Mouse (Mus musculus) thymus, adult 2 months (tissue): ENCODE results near the gene Ankrd6. TPM values are rescaled to one million over a fixed set of nuclear protein-coding genes. Genes with fewer than 3 reads are reported as not detected.

ENCODE experiments used
- DNase-seq: peaks from one replicate; pipeline ENCODE4 v3.0.0; 2021
- H3K27ac ChIP-seq: fragments of 200-500 bp; 2 replicates; pipeline ENCODE4 v1.5.1; 2012; ENCODE audit warnings: low read length, control low read depth; ENCODE audit not compliant: control insufficient read depth, insufficient read depth
- H3K27me3 ChIP-seq: fragments of 200-500 bp; 2 replicates; pipeline ENCODE4 v1.6.1; 2012; ENCODE audit warnings: mild to moderate bottlenecking, low read length, moderate library complexity, mixed read lengths; ENCODE audit not compliant: control insufficient read depth, insufficient read depth
- H3K36me3 ChIP-seq: fragments of 200-500 bp; 2 replicates; pipeline ENCODE4 v1.6.1; 2012; ENCODE audit warnings: mild to moderate bottlenecking, low read length, moderate library complexity; ENCODE audit not compliant: control insufficient read depth, insufficient read depth
- H3K4me1 ChIP-seq: fragments of 200-500 bp; replicated peaks from 2 replicates; pipeline ENCODE4 v1.6.1; 2012; ENCODE audit warnings: low read length; ENCODE audit not compliant: control insufficient read depth, insufficient read depth
- H3K4me3 ChIP-seq: fragments of 200-500 bp; 2 replicates; pipeline ENCODE4 v1.5.1; 2012; ENCODE audit warnings: mild to moderate bottlenecking, low read length, control low read depth, moderate library complexity; ENCODE audit not compliant: control insufficient read depth, insufficient read depth
- CTCF ChIP-seq: fragments of 200-500 bp; IDR thresholded peaks from 2 replicates; pipeline ENCODE4 v1.5.1; 2012; ENCODE audit warnings: mild to moderate bottlenecking, control low read depth, low read length, moderate library complexity, borderline replicate concordance; ENCODE audit not compliant: control insufficient read depth, poor library complexity, insufficient read depth; ENCODE audit errors: extremely low read depth
- POLR2A ChIP-seq: fragments of 200-500 bp; IDR thresholded peaks from 2 replicates; pipeline ENCODE4 v1.6.1; 2012; ENCODE audit warnings: mild to moderate bottlenecking, low read length, control low read depth, moderate library complexity; ENCODE audit not compliant: control insufficient read depth, poor library complexity, insufficient read depth; ENCODE audit errors: extremely low read depth
- WGBS: fragments of 180-500 bp; shearing (Covaris S2); methylation state at CpG from one replicate; pipeline ENCODE4 v1.1.7; 2018; 5-methylcytosine and 5-hydroxymethylcytosine counted together
- polyA plus RNA-seq: library from polyadenylated mRNA; depleted of rRNA; stranded (reverse); fragments of >200 nt; gene quantifications from 2 replicates; pipeline ENCODE4 v1.2.3, GENCODE M21; 2012

The Ankrd6 gene
- polyA plus RNA-seq, 1 experiment = 12.6 TPM

- DNase-seq = no peak
- Histone ChIP-seq H3K4me1 (peaks cover 4% of the 10 kb centered on the region), H3K36me3 (no peaks in the 10 kb centered on the region), H3K27me3 (no peaks in the 10 kb centered on the region), H3K27ac (no peak overlapping the region), H3K4me3 (no peak overlapping the region)
- 72% methylated on average over 4 of the region's 4 CpGs for WGBS
- TF ChIP-seq POLR2A (no peak), CTCF (no peak)
Measured at GRCm38 (mm10) chr4:32899051-32899450, 51.6 kb downstream of the Ankrd6 start.

GRCm38 (mm10) chr4:32891341-32891740 is 59.3 kb downstream of the Ankrd6 start:
- no peak for DNase-seq
- Histone ChIP-seq H3K36me3 (no peaks in the 10 kb centered on the region), H3K4me3 (no peak overlapping the region), H3K27ac (no peak overlapping the region), H3K4me1 (peaks cover 13% of the 10 kb centered on the region), H3K27me3 (no peaks in the 10 kb centered on the region)
- WGBS = 97% methylated on average over 10 of the region's 10 CpGs
- TF ChIP-seq CTCF = no peak
- no peak for TF ChIP-seq POLR2A

GRCm38 (mm10) chr4:32890735-32891098 is 59.9 kb downstream of the Ankrd6 start:
- Histone ChIP-seq H3K27ac (no peak overlapping the region), H3K27me3 (no peaks in the 10 kb centered on the region)
- 94% methylated on average over 5 of the region's 5 CpGs for WGBS

GRCm38 (mm10) chr4:32889996-32890734 is 60.5 kb downstream of the Ankrd6 start:
- TF ChIP-seq CTCF (no peak), POLR2A (no peak)
- no peak overlapping the region for H3K4me3 ChIP-seq
- H3K27me3 ChIP-seq = no peaks in the 10 kb centered on the region
- H3K4me1 ChIP-seq = peaks cover 13% of the 10 kb centered on the region
- H3K27ac ChIP-seq = no peak overlapping the region
- H3K36me3 ChIP-seq = no peaks in the 10 kb centered on the region
- no peak for DNase-seq
- WGBS = 65% methylated on average over 10 of the region's 10 CpGs

More at GRCm38 (mm10) chr4:32890735-32891098, 59.9 kb downstream of the Ankrd6 start:
- H3K4me3 ChIP-seq = no peak overlapping the region
- peaks cover 13% of the 10 kb centered on the region for H3K4me1 ChIP-seq
- no peaks in the 10 kb centered on the region for H3K36me3 ChIP-seq
- no peak for DNase-seq
- TF ChIP-seq CTCF (no peak), POLR2A (no peak)

- WGBS = 9% methylated on average over 11 of the region's 11 CpGs
- Histone ChIP-seq H3K27ac (peak overlapping the region; percentile 16; the same call in 1 of the 2 replicates), H3K4me1 (peaks cover 13% of the 10 kb centered on the region), H3K36me3 (no peaks in the 10 kb centered on the region), H3K4me3 (peak overlapping the region; percentile 16), H3K27me3 (no peaks in the 10 kb centered on the region)
- TF ChIP-seq POLR2A = no peak
- TF ChIP-seq CTCF = no peak
- peak; percentile 33 for DNase-seq
Measured at GRCm38 (mm10) chr4:32889246-32889645, 61.4 kb downstream of the Ankrd6 start.

- H3K36me3 ChIP-seq = no peaks in the 10 kb centered on the region
- H3K4me1 ChIP-seq = peaks cover 13% of the 10 kb centered on the region
- H3K27me3 ChIP-seq = no peaks in the 10 kb centered on the region
- DNase-seq = no peak
- H3K27ac ChIP-seq = no peak overlapping the region
- 60% methylated on average over 3 of the region's 3 CpGs for WGBS
- TF ChIP-seq CTCF (no peak), POLR2A (no peak)
- no peak overlapping the region for H3K4me3 ChIP-seq
Measured at GRCm38 (mm10) chr4:32886479-32886878, 64.2 kb downstream of the Ankrd6 start.

GRCm38 (mm10) chr4:32884599-32884998 is 66.0 kb downstream of the Ankrd6 start:
- H3K4me3 ChIP-seq = no peak overlapping the region
- DNase-seq = no peak
- no peaks in the 10 kb centered on the region for H3K27me3 ChIP-seq
- H3K27ac ChIP-seq = no peak overlapping the region
- peaks cover 5% of the 10 kb centered on the region for H3K4me1 ChIP-seq
- TF ChIP-seq POLR2A (no peak), CTCF (no peak)
- WGBS = 95% methylated on average over 9 of the region's 9 CpGs
- H3K36me3 ChIP-seq = no peaks in the 10 kb centered on the region

GRCm38 (mm10) chr4:32881001-32881400 is 69.6 kb downstream of the Ankrd6 start:
- H3K27ac ChIP-seq = no peak overlapping the region
- DNase-seq = no peak
- no peak overlapping the region for H3K4me3 ChIP-seq

More at GRCm38 (mm10) chr4:32881001-32881400, 69.6 kb downstream of the Ankrd6 start:
- Histone ChIP-seq H3K4me1 (peaks cover 3% of the 10 kb centered on the region; the same call in 1 of the 2 replicates), H3K36me3 (no peaks in the 10 kb centered on the region), H3K27me3 (no peaks in the 10 kb centered on the region)
- no peak for TF ChIP-seq CTCF
- TF ChIP-seq POLR2A = no peak
- WGBS = 88% methylated on average over 4 of the region's 4 CpGs
